Mouse (Mus musculus): ENCODE measurements around the gene Cklf. TPM values are rescaled to one million over a fixed set of nuclear protein-coding genes. Genes with fewer than 3 reads are reported as not detected.
"Not testable (repeated sequence)": the region's sequence is repeated elsewhere in the genome, so short reads cannot be mapped to it uniquely, and the experiment has no call there.

Cklf gene
- polyA plus RNA-seq, 1 experiment from 2014 or later: 36.1 TPM

DNA sequence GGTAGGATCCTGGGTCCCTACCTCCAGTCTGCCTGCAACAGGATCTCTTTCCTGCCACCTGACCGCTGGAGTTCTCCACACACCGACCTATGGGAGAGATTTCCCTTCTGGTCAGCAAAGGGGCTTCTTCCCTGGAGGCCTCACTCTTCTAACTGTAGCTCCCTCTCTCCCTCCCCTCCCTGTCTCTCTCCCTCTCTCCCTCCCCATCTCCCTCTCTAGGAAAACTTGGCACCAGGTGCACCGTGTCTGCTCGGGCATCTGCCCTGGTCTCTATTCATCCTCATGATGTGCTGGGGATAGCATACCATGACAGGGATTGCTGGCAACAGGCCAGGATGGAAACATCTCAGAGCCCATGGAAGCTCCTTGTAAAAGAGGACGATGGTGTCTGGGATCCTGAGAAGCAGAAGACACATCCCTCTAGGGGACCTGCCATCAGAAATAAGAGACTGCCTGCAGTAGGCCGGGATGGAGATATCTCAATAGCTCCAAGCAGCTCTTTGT, 18.3 kb downstream of the Cklf start:
- Histone ChIP-seq H3K27ac (no peak overlapping the region), H3K27me3 (no peaks in the 10 kb centered on the region), H3K36me3 (peaks cover 9% of the 10 kb centered on the region), H3K4me2 (no peak overlapping the region), H3K9me3 (no peaks in the 10 kb centered on the region), H3K4me3 (no peak overlapping the region), H3K4me1 (replicated peaks) (no peaks in the 10 kb centered on the region), H3K9ac (no peak overlapping the region)
- WGBS: 83% methylated on average over 6 of the region's 6 CpGs
- ATAC-seq (ENCODE audit: low FRiP score): no peak

DNA sequence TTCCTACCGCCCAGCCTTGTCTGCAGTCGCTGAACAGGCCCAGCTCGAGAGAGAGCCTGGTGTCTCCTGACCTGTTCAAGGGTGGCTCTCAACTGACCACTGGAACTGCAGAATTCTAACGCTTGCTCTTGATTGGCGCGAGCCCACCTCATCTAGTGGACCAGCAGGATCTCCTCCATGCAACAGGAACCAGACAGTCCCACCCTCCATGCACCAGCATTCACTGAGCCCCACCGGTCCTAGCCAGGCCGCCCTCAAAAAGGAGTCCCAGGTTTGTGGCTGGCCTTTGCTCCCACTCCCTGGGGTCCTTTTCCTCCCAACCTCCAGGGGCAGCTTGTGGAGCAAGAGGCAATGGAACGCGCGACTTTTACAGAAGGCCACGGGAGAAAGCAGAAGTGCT, 42.4 kb downstream of the Cklf start, which contains the start of gene Cmtm2a:
Gene Cmtm2a, minus strand, starts transcription at position 101 of the 400 bp plus-strand sequence.
- H3K36me3 ChIP-seq; H3K9me3 ChIP-seq; H3K4me1 ChIP-seq (replicated peaks); H3K4me2 ChIP-seq; H3K27me3 ChIP-seq; ATAC-seq (ENCODE audit: low FRiP score); H3K4me3 ChIP-seq; H3K27ac ChIP-seq; H3K9ac ChIP-seq: not testable (repeated sequence)
- WGBS: 90% methylated on average over 12 of the region's 12 CpGs

DNA sequence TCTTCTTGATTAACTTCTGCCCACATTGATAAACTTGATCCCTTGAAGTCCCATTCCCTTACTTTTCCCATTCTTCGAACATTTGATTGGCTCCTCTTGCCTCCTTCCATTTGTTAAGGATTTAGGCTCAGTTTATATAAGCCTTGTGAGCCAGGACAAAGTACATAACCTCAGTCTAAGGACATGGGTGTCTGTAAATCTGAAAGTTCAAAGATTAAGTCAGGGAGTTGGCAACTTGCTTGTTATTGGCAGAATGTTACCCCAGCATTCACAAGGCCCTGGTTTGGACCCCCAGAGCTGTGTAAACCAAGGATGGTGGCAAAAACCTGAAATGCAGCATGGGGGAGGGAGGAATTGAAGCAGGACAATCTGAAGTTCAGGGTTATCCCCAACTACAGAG, 43.7 kb downstream of the Cklf start:
- no peaks in the 10 kb centered on the region for H3K9me3 ChIP-seq
- H3K4me1 ChIP-seq (replicated peaks): no peaks in the 10 kb centered on the region
- 90% methylated on average over 1 of the region's 1 CpGs for WGBS
- H3K36me3 ChIP-seq: no peaks in the 10 kb centered on the region
- H3K27ac ChIP-seq: no peak overlapping the region
- ATAC-seq (ENCODE audit: low FRiP score): no peak
- H3K4me2 ChIP-seq: no peak overlapping the region
- no peak overlapping the region for H3K9ac ChIP-seq
- H3K27me3 ChIP-seq: no peaks in the 10 kb centered on the region
- no peak overlapping the region for H3K4me3 ChIP-seq

DNA sequence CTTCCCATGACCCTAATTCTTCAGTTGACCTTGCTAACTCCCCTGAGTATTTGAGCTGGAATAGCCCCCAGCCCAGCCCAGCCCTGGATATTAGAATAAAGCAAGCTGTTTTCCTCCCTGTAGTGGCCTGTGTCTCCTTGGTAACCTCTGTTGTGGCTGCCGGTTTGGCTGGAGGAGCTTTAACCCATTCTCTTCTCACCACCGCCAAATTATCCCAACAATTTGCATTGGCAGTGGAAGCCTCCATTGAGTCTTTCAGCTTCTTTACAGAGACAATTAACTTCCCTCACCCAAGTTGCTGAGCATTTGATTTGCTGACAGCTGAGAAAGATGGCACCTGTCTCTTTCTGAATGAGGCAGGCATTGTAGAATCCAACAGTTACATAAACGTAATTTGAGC, 50.9 kb downstream of the Cklf start:
- not testable (repeated sequence) for H3K27ac ChIP-seq, H3K27me3 ChIP-seq, H3K36me3 ChIP-seq, H3K9me3 ChIP-seq, H3K4me3 ChIP-seq, H3K9ac ChIP-seq, H3K4me2 ChIP-seq
- H3K4me1 ChIP-seq (replicated peaks): peaks cover 11% of the 10 kb centered on the region
- peak; percentile 81; the same call in 1 of the 2 replicates for ATAC-seq (ENCODE audit: low FRiP score)
- WGBS: 5% methylated on average over 3 of the region's 3 CpGs

DNA sequence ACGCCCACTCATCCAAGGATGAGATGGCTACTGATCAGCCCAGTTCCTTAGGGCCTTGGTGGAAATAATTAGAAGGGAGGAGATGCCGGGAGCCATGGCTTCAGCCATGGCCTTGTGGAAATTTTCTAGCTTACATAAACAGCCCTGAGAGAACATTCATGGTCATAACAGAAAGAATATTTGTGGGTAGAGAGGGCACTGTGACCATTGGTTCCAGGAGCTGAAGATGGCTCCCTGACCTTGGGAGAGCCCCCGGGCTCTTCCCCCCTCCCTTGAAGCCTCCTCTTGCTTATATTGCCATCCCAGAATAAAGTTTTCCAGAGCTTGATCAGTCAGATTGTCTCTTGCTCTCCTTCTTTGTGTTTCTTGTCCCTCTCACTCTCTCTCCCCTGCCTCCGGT, 51.9 kb downstream of the Cklf start:
- H3K4me1 ChIP-seq (replicated peaks): peaks cover 11% of the 10 kb centered on the region
- ATAC-seq (ENCODE audit: low FRiP score); H3K4me3 ChIP-seq; H3K27ac ChIP-seq; H3K9me3 ChIP-seq; H3K36me3 ChIP-seq; H3K9ac ChIP-seq; H3K4me2 ChIP-seq; H3K27me3 ChIP-seq: not testable (repeated sequence)
- WGBS: 85% methylated on average over 4 of the region's 4 CpGs

DNA sequence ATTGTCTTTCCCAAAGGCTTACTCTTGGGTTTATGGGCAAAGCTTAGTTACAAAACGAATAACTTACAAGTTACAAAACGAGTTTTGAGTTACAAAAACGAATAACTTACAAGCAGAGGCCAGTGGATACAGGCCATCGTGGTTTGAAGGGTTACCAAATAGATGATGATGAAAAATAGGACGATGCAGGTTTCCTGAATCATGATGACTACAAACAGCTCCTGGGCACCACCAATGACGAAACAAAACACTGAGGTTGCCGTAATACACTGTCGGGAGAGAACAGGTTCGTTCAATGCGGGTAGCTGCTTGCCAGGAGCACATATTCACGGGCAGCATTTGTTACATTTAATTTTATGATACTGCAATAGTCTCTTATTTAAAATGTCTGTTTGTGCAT, 54.3 kb downstream of the Cklf start:
- no peak overlapping the region for H3K4me3 ChIP-seq
- no peak overlapping the region for H3K4me2 ChIP-seq
- H3K9me3 ChIP-seq: no peaks in the 10 kb centered on the region
- no peaks in the 10 kb centered on the region for H3K36me3 ChIP-seq
- no peak overlapping the region for H3K9ac ChIP-seq
- ATAC-seq (ENCODE audit: low FRiP score): no peak
- peaks cover 11% of the 10 kb centered on the region for H3K4me1 ChIP-seq (replicated peaks)
- WGBS: 92% methylated on average over 11 of the region's 11 CpGs
- no peak overlapping the region for H3K27ac ChIP-seq
- no peaks in the 10 kb centered on the region for H3K27me3 ChIP-seq

DNA sequence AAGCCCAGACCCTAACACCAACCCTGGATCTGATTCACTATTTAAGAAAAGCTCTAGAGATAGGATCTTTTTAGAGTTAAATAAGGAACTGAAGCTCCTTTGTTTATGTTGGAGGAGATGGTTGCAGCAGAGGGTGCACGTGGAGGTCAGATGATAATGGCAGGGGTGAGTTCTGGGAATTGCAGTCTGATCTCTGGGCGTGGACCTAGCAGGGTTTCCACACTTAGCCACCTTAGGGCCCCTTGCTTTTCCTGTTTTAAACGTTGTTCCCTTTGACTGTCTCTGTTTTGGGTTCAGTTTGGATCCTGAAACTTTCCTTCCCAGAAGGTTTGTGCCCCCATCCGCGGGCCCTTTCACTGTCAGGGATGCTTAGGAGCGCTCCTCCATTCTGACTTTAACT, 57.7 kb downstream of the Cklf start:
- 56% methylated on average over 6 of the region's 6 CpGs for WGBS
- ATAC-seq (ENCODE audit: low FRiP score); H3K4me3 ChIP-seq; H3K4me1 ChIP-seq (replicated peaks); H3K4me2 ChIP-seq; H3K36me3 ChIP-seq; H3K27ac ChIP-seq; H3K9me3 ChIP-seq; H3K9ac ChIP-seq; H3K27me3 ChIP-seq: not testable (repeated sequence)

DNA sequence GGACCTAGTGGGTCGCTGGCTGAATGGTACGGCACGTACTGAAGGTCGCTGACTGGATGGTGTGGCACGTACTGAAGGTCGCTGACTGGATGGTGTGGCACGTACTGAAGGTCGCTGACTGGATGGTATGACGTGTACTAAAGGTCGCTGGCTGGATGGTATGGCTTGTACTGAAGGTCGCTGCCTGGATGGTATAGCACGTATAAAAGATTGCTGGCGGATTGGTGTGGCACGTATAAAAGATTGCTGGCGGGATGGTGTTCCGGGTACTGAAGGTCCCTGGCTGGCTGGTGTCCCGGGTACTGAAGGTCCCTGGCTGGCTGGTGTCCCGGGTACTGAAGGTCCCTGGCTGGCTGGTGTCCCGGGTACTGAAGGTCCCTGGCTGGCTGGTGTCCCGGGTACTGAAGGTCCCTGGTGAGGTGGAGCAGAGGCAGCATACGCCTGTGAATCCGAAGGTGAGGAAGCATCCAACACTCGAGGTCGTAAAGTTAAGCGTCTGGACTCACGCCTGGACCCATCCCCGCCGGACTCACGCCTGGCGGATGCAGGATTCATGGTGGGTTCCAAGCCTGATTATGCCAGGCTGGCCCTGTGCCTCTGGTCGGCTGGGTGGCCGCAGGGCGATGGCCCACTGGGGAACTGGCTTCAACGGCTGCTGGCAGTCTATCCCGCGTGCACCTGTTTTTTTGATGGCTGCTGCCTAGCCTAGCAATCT, 58.9 kb downstream of the Cklf start, which contains the start of the genes Gm45711 and Cmtm1:
Gene Gm45711, minus strand, starts transcription at position 641 of the 715 bp plus-strand sequence.
Gene Cmtm1, minus strand, starts transcription at position 705 of the 715 bp plus-strand sequence.
- H3K4me1 ChIP-seq (replicated peaks); H3K27ac ChIP-seq; H3K27me3 ChIP-seq; H3K9me3 ChIP-seq; H3K9ac ChIP-seq; H3K36me3 ChIP-seq; H3K4me3 ChIP-seq; ATAC-seq (ENCODE audit: low FRiP score); H3K4me2 ChIP-seq: not testable (repeated sequence)
- 92% methylated on average over 36 of the region's 36 CpGs for WGBS

DNA sequence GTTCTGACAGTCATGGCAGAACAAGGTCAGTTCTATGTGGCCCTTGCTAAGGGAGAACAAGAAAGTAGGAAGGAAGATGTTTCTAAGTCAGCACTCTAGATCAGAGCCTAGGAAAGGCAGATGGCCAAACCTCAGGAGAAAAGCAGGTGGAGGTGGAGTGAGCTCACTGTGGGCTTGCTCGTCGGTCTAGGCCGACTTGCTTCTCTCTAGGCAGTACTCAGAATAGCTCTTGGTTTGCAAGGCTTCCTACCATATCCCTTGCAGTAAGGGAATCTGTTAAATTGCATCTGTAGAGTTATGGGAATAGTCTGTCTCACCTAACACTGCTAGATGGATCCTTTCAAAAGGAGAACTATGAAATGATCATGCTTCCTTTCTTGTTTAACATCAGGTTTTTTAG, 61.4 kb downstream of the Cklf start:
- H3K9me3 ChIP-seq; ATAC-seq (ENCODE audit: low FRiP score): not testable (repeated sequence)
- WGBS: 89% methylated on average over 3 of the region's 3 CpGs

DNA sequence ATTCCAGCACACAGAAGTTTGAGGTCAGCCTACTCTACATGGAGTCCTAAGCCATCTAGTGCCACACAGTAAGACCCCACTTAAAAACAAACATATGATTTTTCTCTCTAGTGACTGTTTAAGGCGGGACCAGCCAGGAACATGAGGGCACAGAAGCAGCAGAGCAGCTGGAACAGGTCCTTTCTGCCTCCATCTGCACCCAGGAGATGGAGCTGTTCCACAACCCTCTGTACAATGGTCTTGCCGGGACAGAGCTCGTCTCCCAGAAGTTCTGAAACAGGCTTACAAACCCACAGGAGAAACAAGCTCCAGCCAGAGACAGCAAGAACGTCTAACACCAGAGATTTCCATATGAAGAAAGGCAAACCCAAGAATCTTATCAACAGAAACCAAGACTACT, 62.6 kb downstream of the Cklf start:
- no peaks in the 10 kb centered on the region for H3K27me3 ChIP-seq
- no peak overlapping the region for H3K4me3 ChIP-seq
- no peaks in the 10 kb centered on the region for H3K9me3 ChIP-seq
- H3K36me3 ChIP-seq: no peaks in the 10 kb centered on the region
- no peak for ATAC-seq (ENCODE audit: low FRiP score)
- WGBS: 77% methylated on average over 4 of the region's 4 CpGs
- no peak overlapping the region for H3K27ac ChIP-seq
- no peaks in the 10 kb centered on the region for H3K4me1 ChIP-seq (replicated peaks)
- no peak overlapping the region for H3K4me2 ChIP-seq
- H3K9ac ChIP-seq: no peak overlapping the region

More for the DNA sequence above, 61.4 kb downstream of the Cklf start:
- H3K36me3 ChIP-seq; H3K9ac ChIP-seq; H3K27me3 ChIP-seq; H3K4me3 ChIP-seq; H3K4me1 ChIP-seq (replicated peaks); H3K27ac ChIP-seq; H3K4me2 ChIP-seq: not testable (repeated sequence)

Other genes starting within 250 kb of the Cklf start
- gene Cdh5, start 149.2 kb upstream of the Cklf start, polyA plus RNA-seq (2015; fragmentation: Nextera tagmentation; extraction: Ambion mirVana): 14.6 and 16.5 TPM in 2 replicates
- gene Bean1, start 80.4 kb upstream of the Cklf start, polyA plus RNA-seq (2015; fragmentation: Nextera tagmentation; extraction: Ambion mirVana): 3.3 and 4.4 TPM in 2 replicates
- 45.7 TPM in 2 replicates for gene Tk2, start 2.3 kb upstream of the Cklf start, polyA plus RNA-seq (2015; fragmentation: Nextera tagmentation; extraction: Ambion mirVana)
- gene Cmtm2a, start 42.3 kb downstream of the Cklf start, polyA plus RNA-seq (2015; fragmentation: Nextera tagmentation; extraction: Ambion mirVana): not detected in 2 replicates
- not detected in 2 replicates for gene Gm45711, start 59.2 kb downstream of the Cklf start, polyA plus RNA-seq (2015; fragmentation: Nextera tagmentation; extraction: Ambion mirVana)
- gene Cmtm1, start 59.3 kb downstream of the Cklf start, polyA plus RNA-seq (2015; fragmentation: Nextera tagmentation; extraction: Ambion mirVana): not detected in 2 replicates
- gene Gm11020, start 70.7 kb downstream of the Cklf start, polyA plus RNA-seq (2015; fragmentation: Nextera tagmentation; extraction: Ambion mirVana): not detected in 2 replicates
- gene Cmtm2b, start 71.4 kb downstream of the Cklf start, polyA plus RNA-seq (2015; fragmentation: Nextera tagmentation; extraction: Ambion mirVana): not detected in 2 replicates
- 45.4 and 47.3 TPM in 2 replicates for gene Cmtm3, start 88.5 kb downstream of the Cklf start, polyA plus RNA-seq (2015; fragmentation: Nextera tagmentation; extraction: Ambion mirVana)
- 2.1 and 2.3 TPM in 2 replicates for gene Cmtm4, start 144.9 kb downstream of the Cklf start, polyA plus RNA-seq (2015; fragmentation: Nextera tagmentation; extraction: Ambion mirVana)
- gene Dync1li2, start 192.2 kb downstream of the Cklf start, polyA plus RNA-seq (2015; fragmentation: Nextera tagmentation; extraction: Ambion mirVana): 115 and 120 TPM in 2 replicates

Measured in hindbrain, embryonic 13.5 days (tissue).